Mouse (Mus musculus): ENCODE results near the gene Cmip. TPM values are rescaled to one million over a fixed set of nuclear protein-coding genes. Genes with fewer than 3 reads are reported as not detected.

Gene Cmip
- total RNA-seq, 2 experiments from 2014 or later, result 32.2 to 34.5 TPM

DNA sequence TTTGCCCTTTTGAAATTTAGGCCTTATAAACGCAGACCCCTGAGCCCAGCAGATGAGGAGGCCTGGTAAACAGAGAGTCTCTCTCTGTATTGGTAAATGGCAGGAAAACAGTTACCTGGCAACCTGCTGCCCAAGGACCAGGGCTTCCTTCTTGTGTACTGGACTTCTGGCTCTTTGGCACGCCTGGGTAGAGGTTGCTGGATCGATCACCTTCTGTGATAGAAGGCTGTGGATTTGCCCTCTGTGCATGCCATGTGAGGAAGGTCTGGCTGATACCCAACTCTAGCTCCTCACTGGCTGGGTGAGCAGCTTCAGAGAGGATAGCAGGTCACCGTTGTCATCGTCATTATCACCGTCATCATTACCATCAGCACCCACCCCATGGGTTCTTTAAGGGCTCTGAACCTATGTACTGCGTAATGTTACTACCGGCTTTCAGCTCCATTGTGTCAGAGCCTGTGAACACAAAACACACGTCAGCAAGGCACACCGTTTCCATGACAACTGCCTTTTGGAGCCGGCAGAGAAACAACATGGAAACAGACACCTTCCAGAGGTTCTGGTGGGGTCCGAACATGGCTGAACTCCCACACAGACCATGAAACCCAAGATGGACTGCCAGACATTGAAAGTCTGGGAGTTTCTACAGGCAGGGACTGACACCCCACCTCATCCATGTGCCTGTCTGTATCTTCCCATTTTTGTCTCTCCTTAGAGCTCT lies 98.4 kb downstream of the Cmip start:
- DNase-seq, result no peak

DNA sequence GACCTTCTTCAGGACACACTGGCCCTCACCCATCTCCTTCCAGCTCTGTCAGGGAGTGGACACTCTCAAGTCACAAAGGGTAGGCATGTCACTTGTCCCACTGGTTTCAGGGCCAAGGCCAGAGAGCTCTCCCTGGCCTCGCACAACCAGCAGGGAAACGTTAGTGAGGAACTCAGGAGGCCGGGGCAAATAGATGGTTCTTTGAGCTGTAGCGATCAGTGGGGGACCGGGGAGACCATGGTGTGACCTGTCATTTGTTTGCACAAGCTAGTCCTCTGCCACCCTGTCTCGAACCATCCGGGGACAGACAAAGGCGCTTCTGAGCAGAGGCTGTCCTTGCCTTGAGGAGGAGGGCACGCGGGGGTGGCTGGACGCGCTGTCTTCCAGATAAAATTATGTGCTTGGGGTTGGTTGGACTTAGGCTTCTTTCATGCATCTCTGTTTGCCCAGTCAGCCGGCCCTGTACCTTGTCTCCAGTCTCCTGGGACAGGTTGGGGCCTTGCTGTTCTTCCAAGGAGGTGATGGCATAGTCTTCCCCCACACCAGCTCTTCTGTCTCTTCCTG lies 99.3 kb downstream of the Cmip start:
- DNase-seq, result no peak

DNA sequence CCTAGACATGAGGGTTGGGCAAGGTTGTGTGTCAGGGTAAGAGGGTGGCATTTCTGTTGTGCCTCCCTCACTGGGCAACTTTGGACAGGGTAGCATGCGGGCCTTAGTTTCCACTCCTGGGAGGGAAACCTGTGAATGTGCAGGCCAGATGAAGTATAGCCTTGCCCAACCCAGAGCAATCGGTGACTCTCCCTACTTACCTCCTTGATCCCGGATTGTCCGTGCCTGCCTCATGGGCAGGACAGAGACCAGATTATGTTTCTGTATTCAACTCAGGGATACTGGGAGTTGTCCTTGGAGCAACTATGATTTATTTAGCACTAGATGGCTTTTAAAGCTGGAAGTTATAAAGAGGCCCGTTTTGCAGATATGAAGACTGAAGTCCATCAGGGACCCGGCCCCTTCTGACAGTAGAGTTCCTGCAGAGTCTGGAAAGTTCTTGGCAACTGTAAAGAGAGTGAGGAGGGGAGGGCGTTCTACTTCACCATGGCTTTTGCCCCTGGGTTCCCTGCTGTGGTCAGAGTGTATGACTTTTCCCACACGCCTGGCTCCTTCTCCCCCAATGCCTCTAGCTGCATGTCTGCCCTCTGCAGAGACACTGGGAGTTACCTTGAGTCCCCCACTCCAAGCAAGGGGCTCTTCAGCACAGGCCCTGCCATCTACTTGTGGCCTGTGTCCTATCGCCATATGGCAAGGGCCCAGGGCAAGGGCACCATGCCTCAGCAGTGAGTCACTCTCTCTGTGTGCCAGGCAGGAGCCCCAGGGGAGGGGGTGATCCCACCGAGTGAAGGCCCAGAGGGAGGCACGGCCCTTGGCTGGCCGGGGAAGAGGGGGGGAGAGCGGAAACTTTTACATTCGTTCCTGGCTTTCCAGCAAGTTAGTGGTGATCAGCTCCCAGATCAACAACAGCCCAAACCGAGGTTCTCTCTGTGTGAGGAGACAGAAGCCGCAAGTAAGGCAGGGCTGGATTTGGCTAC lies 100.9 kb downstream of the Cmip start:
- peak; percentile 62 for DNase-seq

DNA sequence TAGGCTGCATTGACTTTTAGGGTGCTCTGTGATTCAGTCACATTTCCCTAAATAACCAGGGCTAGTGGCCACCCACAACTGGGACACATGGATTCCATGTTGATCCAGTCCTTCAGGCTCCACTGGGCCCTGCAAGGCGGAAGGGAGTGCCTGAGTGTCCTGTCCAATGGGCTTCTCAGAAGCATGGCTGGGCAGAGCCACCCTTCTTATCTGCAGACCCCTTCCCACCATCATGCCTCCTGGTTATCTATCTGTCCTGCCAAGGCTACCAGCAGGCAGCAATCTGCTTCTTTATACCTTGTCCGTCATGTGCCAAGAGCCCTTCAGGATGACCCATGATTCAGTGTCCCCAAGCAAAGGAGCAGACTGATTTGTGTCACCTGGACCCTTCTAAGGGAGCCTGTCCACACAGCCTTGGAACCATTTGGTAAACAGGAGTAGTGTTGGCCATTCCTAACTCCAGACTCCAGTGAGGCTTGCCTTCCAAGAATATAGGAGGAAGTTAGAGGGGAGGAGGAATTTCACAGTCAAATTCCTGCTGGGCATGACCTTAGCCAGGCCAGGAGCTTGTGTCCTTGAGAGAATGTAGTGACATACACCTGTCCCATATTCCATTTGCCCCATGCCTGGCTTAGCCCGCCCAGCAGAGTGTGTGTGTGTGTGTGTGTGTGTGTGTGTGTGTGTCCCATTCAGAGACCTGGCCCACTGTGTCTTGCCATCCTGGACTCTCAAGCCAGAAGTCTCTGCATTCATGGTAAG lies 103.5 kb downstream of the Cmip start:
- no peak for DNase-seq

DNA sequence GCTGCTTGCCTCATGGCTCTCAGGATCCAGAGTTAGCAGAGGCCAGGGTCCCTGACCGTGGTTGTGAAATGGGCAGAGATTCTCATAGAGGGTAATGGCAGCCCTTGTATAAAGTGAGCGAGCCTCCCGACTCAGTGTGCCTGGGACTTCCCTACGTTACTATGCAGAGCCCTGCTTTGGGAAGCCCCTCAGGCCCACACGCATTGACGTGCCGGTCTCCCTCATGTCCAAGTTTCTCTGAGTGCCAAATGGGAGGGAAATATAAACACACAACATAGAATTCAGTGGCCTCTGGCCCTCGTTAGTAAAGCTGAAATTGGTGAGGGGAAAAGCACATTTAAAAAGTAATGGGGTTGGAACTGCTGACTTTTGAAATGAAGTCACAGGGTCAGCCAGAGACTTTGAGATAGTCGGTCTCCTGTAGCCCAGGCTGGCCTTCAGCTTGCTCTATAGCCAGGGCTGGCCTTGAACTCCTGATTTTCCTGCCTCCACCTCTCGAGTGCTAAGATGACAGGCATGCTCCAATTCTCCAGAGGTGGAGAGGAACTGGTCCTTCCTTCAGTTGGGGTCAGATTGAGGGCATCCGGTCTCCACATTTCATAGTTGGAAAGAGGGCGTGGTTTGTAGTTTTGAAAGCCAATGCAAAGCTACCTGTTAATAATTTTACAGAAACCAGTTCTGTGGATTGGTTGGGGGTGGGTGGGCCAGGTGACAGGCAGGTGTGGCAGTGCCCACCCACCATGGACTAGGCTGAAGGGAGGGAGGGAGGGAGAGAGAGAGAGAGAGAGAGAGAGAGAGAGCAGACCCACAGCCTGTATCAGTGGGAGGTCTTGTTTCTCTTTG lies 105.0 kb downstream of the Cmip start:
- no peak for DNase-seq

DNA sequence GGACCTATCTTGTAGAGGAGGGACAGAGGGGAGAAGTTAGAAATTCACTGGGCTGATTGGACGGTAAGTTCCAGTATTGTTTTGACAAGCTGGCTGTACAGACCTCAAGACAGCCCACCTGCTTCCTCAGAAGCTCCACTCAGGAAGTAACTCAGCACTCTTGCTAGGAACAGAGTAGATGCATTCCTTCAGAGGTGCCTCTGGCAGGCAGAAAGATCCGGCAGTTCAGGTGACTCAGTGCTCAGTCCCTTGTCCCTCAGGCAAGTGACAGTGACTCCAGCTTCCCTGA lies 105.5 kb downstream of the Cmip start:
- DNase-seq, result no peak

DNA sequence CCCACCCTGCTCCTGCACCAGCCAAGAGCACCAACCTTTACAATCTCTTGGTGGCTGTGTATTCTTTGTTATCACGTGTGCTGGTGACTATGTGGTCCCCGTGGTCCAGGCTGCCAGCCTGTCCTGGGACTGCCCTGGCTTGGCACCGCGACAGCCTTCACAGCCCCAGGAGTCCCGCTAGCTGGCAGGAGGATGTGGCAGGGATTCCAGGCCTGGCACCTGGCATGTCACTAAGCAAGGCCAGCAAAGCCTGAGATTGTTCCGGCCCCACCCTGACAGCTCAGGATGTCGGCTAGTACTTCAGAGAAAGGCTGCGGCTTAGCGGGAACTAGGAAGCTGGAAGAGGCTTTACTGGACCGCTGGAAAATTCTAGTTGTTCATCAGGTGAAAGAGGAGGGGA lies 106.4 kb downstream of the Cmip start:
- peak; percentile 80 for DNase-seq

DNA sequence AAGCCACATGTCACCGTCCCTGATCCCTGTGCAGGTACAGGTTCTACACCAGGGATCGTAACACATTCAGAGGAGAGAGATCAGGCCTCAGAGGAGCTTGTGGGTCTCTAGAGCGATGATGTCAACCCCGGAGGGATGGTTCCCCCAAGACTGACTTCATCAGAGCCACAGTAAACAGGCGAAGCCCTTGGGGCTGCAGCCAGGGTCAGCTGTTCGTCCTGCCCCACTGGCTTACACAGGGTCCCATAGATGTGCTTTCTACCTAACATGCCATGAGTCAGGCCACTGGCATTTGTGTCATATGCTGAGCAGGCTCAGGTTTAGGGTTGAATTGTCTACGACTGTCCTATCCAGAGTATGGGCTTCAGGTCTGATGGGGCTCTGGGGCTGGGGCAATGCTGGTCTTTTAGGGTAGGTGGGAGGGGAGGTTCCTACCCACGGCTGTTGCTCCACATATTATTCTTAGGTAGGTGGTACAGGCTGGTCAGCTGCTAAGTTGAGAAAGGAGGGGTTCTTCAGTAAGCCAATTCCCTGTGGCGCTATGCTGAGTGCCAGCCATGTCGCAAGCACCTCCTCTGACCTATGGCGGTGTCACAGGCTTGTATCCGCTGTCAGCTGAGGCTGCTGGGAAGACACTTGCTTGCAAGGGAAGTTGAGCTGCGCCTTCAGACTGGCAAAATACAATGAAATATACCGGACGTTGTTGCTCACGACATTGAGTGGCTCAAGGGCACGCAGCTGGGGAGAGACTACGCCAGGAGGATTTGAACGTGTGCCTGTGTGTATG lies 107.7 kb downstream of the Cmip start:
- DNase-seq, result no peak

DNA sequence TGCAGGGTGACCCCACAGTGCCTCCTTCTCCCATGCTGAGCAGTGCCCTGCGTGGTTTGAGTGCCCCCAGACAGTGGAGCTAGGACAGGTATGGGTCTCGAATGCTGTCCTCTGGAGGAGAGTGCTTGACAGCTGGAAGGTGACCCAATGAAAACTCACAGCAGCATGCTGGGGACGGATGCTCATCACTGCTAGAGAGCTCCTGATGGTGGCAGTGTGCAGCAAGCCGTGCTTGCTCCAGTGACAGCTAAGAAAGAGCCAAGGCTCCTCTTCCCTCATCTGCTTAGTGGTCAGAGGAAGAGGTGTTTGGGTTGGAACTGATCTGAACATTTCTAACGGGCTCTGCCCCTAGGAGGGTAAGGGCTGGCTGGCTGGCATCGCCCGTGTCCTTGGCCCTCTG lies 109.6 kb downstream of the Cmip start:
- DNase-seq, result peak; percentile 36

DNA sequence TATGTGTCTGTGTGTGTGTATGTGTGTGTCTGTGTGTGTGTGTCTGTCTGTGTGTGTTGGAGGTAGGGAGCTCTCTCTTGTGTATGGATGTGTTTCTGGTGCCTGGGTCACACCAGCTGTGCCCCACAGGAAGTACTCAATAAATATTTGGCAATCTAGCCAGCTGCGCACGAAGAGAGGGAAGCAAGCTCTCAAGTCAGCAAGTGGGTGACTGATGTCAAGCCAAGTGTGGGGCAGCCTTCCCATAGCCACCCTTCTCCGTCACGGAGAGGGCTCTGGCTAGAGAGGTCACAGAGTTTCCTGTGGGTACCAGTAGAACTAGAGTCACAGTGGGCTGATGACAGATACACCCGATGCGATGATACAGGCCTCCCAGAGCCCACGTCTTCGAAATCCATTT lies 110.6 kb downstream of the Cmip start:
- DNase-seq, result no peak

DNA sequence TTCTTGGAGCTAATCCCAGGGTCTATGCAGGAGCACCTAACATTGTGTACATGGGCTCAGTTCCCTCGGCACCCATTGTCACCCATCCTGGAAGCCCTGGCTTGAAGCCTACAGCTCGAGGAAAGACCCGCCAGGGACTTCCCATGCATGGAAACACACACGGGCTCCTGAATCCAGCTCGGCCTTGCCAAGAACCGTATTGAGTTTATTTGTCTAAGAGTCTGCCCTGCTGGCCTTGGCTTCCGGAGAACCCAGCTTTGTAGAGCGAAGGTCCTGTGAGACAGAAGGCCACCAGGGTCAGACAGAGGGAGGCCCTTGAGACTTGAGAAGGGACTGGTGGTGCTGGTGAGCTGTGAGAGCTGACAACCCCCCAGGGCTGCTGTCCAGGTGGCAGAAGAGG lies 111.9 kb downstream of the Cmip start:
- peak; percentile 51 for DNase-seq

DNA sequence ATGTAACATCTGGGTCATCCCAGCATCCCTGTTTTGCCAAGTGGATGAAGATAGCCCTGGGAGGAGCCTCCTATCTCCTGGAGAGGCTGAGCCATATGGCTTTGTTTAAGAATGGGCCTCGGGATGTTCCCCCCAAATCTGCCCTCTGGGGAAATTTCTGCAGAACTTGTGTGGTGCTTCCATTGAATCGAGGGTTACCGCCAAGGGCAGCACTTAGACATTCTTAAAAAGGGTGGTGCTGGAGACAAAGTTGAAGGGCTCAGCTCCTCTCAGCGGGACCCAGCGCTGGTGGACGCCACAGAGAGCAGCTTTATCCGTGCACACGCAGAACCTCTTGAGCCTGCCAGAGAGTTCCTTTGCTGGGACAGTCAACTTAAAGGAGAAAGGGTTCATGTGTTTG lies 113.1 kb downstream of the Cmip start:
- DNase-seq, result no peak

DNA sequence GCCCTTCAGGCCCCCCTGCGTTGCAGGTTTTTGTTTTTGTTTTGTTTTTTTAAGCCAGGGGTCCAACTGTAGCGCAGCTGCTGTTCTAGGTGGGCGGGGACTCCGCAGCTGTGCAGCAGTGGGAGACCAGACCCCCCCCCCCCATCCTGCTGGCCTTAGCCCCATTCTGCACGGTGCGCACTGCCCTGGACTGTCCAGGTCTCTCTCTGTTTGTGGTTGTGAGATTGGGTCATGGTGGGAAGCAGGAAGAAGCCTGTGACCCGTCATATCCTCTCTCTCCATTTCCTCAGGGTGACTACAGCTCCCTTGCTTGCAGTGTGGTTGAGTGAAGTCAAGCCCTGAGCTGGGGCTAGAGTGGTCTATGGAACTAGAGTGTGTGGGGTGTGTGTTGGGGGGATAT lies 114.3 kb downstream of the Cmip start:
- no peak for DNase-seq

DNA sequence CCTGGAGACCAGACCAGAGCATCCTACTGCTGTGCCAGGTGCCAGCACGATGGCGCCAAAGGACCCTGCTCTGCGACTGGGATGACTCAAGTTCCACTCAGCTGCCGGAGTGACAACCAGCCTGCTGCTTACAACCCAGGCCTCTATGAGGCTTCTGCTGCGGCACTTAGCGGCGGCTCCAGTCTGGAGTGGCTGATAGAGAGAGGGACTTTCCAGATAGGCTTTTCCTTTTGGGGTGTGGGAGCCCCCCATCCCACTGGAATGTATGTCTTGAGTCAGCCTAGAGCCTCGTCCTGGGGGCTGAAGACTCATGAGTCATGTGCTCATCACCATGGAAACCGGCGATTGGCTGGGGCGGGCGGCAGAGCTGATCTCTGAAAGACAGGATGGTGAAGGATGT lies 115.2 kb downstream of the Cmip start:
- DNase-seq, result no peak

DNA sequence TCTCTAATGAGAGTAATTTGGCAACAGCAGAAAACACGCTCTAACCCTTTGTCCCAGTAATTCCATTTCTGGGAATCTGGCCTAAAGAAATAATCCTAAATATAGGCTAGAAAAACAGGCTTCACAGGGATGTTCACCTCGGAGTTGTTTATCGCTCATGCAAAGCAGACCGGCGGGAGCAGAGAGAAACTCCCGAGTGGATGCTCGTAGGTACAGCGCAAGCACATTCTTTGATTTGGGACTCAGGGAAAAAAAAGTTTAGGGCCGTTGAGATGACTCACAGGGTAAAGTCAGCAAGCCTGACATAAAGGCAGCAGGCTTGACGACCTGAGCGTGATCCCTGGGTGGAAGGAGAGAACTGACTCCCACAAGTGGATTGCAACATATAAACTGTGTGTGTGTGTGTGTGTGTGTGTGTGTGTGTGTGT lies 116.2 kb downstream of the Cmip start:
- DNase-seq, result no peak

DNA sequence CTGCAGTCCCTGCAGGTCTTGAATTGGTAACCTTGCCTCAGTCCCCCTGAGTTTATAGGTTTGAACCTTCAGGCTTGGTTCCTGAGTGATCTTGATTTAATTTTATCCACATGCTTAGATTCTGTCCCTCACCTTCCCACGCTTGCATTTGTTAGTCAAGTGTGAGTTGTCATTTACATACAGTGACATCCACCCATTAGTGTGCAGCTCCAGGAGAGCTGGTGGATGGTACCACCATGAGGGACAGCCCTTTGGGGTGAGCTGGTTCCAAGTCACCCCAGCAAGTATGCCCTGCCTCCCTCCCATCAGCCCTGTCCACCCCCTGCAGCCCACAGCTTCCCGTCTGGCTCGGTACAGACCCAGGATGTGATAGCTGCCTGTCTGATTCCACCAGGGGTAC lies 117.2 kb downstream of the Cmip start:
- DNase-seq, result no peak

DNA sequence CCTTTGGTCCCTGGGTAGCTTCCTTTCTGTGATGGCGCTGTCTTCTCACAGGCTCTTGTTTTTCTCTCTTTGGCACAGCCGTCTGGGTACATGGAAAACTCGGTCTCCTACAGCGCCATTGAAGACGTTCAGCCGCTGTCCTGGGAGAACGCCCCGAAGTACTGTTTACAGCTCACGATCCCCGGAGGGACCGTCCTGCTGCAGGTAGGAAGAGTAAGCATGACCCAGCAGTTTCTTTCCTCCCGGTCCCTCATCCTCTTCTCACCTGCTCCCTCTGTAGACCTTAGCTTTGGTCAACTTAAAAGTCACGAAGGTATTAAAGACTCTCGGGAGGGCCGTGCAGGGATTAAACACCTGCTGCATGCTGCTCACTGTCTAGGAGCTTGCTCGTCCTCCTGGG lies 120.1 kb downstream of the Cmip start:
- no peak for DNase-seq

DNA sequence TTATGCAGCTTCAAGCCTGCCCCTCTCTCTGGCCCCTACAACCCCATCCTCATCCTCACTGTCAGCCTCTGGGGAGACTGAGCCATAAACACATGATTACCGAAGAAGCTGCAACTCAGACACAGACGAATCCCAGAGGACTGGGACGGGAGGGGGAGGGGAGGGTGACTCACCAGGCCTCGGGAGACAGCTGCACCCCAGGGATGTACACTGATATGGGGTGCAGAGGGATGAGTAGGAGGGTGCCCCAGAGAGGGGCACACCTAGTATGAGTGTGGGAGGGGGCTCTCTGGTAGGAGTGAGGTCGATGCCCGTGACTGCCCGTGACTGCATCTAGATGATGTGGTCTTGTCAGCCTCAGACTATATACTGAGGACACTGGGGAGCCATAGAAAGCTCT lies 121.8 kb downstream of the Cmip start:
- no peak for DNase-seq

DNA sequence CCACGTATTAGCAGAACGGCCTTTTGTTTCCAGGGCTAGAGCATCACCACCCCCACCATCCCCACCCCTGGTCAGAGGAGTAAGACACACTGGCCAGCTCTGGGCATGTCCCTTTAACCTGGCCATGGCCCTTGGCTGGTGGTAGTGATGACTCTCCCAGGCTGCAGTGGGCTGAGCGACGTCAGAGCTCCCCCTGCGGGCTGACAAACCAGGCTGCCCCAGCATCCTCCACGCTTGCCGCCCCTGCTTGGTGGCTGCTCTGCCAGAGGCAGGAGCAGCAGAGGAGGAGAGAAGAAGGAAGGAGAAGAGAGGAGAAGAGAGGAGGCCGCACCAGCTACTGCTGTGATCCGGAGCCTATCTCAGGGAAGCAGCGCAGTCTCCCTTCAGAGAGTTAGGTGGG lies 122.3 kb downstream of the Cmip start:
- DNase-seq, result peak; percentile 79

DNA sequence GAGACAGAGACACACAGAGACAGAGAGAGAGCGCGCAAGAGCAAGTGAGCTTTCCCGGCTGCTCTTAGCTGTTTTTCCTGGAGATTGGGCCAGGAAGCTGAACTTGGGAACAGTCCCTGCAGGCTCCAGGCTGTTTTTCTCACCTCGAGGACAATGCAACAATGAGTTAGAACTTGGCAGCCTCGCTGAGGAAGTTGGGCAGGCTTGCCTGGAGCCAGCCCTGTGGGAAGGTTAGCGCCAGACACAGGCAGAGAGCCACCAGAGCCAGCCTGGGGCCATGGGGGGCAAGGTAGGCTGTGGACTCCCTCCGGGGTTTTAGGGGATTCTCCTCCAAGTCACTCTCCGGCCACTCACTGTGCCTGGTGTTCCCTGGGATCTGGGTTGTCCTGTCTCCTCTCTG lies 123.9 kb downstream of the Cmip start:
- peak; percentile 76 for DNase-seq

DNA sequence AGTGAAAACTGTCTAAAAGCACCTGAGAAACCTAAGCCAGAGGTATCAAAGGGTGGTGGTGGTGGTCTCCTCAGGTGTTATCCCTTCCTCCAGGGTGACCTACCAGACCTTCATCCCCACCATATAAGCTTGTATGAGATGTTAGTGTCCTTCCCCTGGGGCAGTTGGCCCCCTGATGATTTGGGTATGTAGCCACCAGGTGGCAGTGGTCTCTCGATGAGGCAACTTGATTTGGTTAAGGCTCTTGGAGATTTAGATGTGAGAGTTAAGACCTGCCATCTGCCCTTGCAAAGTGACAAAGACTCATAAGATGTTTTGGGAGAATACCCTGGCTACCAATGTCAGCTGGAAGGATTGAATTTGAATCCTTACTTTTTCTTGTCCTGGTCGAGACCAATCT lies 129.3 kb downstream of the Cmip start:
- DNase-seq, result peak; percentile 62

Measured in heart, postnatal 4 days (tissue).